Mouse (Mus musculus): ENCODE measurements around the gene Svop. TPM values are rescaled to one million over a fixed set of nuclear protein-coding genes. Genes with fewer than 3 reads are reported as not detected.

The Svop gene
- polyA plus RNA-seq, 1 experiment from 2014 or later: not detected

DNA sequence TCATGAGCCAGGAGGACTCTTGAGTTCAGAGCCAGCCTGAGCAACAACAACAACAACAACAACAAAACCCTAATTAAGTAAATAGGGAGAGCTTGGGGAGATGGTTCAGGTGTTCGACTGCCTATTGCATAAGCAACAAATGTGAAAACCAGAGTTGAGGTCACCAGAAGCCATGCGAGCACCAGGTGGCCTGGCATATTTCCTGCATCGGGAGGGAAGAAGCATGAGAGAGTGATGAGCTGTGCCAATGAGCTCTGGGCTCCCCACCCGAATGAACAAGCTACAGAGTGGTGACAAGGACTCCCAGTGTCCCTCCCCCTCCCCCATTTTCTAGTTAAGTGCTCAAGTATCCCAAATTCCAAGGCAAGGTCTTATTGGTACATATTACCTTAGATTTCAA is 10.5 kb upstream of the Svop start:
- H3K4me2 ChIP-seq: no peak overlapping the region
- WGBS (ENCODE audit: insufficient replicate concordance): 74% methylated on average over 4 of the region's 4 CpGs
- peaks cover 18% of the 10 kb centered on the region; the same call in 1 of the 2 replicates for H3K27me3 ChIP-seq
- H3K36me3 ChIP-seq (replicated peaks): peaks cover 10% of the 10 kb centered on the region
- H3K27ac ChIP-seq (replicated peaks): no peak overlapping the region
- no peak for ATAC-seq (ENCODE audit: insufficient read depth)
- peaks cover 19% of the 10 kb centered on the region for H3K4me1 ChIP-seq (replicated peaks)
- no peaks in the 10 kb centered on the region for H3K9me3 ChIP-seq (replicated peaks)
- no peak overlapping the region for H3K9ac ChIP-seq
- H3K4me3 ChIP-seq (replicated peaks): no peak overlapping the region

DNA sequence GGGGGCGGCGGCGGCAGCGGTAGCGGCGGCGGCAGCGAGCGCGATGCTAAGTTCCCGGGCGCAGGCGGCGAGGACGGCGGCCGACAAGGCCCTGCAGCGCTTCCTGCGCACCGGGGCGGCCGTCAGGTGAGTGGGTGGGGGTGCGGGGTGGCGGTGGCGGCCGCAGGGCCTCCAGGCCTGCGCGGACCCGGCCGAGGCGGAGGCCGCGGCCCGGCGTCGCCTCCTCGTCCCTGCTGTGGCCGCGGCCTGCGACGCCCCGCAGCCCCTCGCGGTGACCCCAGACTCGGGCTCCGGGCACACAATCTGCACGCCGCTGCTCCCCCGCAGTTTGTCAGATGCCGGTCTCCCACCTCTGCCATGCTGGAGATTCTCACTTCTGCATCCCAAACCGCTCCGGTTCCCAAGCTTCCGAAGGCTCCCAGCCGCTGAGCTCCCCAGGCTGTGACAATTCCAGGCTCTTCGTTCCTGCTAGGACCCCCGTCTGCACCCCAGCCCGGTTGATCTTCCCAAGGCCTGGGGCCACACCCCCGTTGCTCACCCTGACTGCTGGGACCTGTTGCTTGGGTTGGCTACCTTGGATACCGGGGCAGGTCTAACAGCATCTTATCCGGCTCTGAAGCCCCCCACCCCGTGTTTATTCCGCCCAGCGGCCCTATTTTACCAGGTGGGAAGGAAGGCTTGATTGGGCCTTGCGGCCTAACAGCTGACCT is 9.2 kb upstream of the Svop start:
- Histone ChIP-seq H3K27me3 (peaks cover 18% of the 10 kb centered on the region; the same call in 1 of the 2 replicates), H3K4me1 (replicated peaks) (peaks cover 19% of the 10 kb centered on the region), H3K4me2 (peak overlapping the region; percentile 83), H3K4me3 (replicated peaks) (peak overlapping the region; percentile 73), H3K36me3 (replicated peaks) (peaks cover 3% of the 10 kb centered on the region; the same call in 1 of the 2 replicates), H3K9ac (peak overlapping the region; percentile 73), H3K9me3 (replicated peaks) (no peaks in the 10 kb centered on the region), H3K27ac (replicated peaks) (no peak overlapping the region)
- WGBS (ENCODE audit: insufficient replicate concordance): 2% methylated on average over 63 of the region's 64 CpGs
- peak; percentile 53 for ATAC-seq (ENCODE audit: insufficient read depth)

DNA sequence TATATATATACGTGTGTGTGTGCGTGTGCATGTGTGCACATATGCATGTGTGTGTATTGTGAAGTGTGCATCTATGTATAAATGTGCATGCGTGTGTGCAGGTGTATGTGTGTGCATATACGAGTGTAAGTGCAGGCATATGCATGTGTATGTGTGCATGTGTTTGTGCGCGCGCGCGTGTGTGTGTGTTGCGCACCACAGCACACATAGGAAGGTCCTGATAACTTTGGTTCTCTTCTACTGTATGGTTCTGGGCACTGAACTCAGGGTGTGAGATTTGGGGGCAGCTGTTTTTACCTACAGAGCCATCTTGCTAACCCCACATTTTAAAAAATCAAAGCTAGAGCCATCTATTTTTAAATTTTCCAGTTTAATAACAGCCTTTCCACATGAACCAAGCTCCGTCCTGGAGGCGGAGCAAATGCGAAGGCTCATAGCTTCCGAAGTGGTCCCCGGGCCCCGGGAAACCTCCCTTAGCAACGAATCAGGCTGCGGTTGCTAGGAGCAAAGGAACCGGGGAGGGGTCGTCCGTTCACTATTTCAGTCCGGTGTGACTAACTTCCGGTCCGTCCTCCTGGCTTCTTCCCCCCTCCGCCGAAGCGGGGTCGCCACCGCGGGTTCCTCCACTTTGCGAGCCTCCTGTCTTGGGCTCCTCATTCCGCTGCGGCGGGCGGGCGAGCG is 8.5 kb upstream of the Svop start:
- H3K36me3 ChIP-seq (replicated peaks): 0 out of 2 replicates have a peak, but pooled peaks cover 3% of the 10 kb centered on the region
- no peaks in the 10 kb centered on the region for H3K9me3 ChIP-seq (replicated peaks)
- peak overlapping the region; percentile 83 for H3K4me2 ChIP-seq
- peaks cover 19% of the 10 kb centered on the region for H3K4me1 ChIP-seq (replicated peaks)
- ATAC-seq (ENCODE audit: insufficient read depth): peak; percentile 74
- peaks cover 18% of the 10 kb centered on the region; the same call in 1 of the 2 replicates for H3K27me3 ChIP-seq
- H3K4me3 ChIP-seq (replicated peaks): peak overlapping the region; percentile 73
- H3K9ac ChIP-seq: peak overlapping the region; percentile 73
- WGBS (ENCODE audit: insufficient replicate concordance): 8% methylated on average over 37 of the region's 37 CpGs
- H3K27ac ChIP-seq (replicated peaks): no peak overlapping the region

DNA sequence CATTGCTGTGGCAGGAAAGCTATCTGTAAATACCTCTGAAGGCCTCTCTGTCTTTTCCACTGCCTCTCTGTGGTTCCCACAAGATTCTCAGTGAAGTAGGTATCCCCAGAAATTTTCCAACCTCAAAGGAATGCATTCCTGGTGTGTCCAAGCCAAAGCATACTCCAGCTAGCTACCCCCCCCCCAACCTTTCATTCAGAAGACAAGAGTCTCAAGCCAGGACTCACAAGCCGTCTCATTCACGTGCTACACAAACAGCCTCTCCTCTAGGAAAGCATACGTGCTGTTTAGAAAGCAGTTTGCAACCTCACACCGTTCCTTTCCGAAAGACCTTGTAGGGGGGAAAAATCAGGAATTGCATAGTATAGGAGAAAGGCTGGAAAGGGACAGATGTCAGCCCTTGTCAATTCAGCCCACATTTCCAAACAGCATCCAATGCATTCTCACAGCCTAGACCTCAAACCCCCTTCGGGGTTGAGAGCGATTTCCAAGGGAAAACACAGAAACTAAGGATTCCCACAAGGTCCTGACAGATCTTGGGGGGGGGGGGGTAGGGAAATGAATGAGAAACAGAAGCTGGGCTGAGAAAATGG is 853 bp downstream of the Svop start:
- ATAC-seq (ENCODE audit: insufficient read depth): no peak
- Histone ChIP-seq H3K4me2 (no peak overlapping the region), H3K9me3 (replicated peaks) (no peaks in the 10 kb centered on the region), H3K4me1 (replicated peaks) (no peaks in the 10 kb centered on the region), H3K27me3 (peaks cover 19% of the 10 kb centered on the region), H3K4me3 (replicated peaks) (no peak overlapping the region), H3K9ac (no peak overlapping the region), H3K27ac (replicated peaks) (no peak overlapping the region), H3K36me3 (replicated peaks) (no peaks in the 10 kb centered on the region)
- 22% methylated on average over 7 of the region's 7 CpGs for WGBS (ENCODE audit: insufficient replicate concordance)

DNA sequence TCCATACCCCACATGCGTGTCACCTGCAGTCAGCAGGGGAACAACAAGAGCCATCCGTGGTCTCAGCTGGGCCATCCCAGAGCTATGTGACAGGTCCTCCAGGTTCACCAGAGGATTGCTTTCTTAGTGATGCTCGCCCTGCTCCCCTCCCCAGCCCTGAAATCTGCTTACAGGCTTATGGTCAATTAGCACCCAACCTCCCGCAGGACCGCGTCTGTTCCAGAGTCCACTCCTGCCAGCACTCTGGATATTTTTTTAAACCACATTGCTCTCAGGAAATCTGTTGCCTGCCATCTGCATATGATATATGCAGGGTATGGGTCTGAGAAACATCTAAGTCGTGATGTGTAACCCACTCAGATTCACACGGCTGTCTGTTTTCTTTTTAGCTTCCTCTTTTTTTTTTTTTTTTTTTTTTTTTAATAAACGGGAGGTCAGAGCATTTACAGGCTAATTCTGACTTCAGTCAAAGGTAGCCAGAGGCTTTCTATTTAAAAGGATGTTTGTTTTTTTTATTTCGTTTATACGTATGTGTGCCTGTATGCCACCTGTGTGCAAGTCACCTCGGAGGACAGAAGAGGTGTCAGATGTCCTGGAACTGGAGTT is 3.4 kb downstream of the Svop start:
- Histone ChIP-seq H3K4me2 (no peak overlapping the region), H3K27me3 (peaks cover 19% of the 10 kb centered on the region), H3K4me3 (replicated peaks) (no peak overlapping the region), H3K27ac (replicated peaks) (no peak overlapping the region), H3K9me3 (replicated peaks) (no peaks in the 10 kb centered on the region), H3K9ac (no peak overlapping the region), H3K4me1 (replicated peaks) (no peaks in the 10 kb centered on the region), H3K36me3 (replicated peaks) (no peaks in the 10 kb centered on the region)
- WGBS (ENCODE audit: insufficient replicate concordance): 47% methylated on average over 12 of the region's 12 CpGs
- ATAC-seq (ENCODE audit: insufficient read depth): no peak

DNA sequence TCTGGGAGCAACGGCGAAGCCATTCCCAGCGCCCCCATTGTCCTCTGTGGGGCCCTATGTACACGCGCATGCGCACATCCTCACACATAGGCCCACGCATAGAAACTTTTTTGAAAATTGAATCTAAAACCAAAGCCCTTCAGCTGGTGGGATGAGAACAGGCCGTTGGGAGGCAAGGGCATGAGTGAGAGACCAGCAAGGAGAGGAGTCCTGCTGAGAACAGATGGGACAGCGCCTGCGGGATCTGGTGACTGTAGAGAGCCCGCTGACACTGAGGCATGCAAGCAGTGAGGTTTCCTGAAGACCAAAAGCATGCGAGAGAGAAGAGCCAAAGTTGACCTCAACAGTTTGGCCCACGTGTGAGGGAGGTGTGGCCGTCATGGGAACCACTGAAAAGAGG is 5.9 kb downstream of the Svop start:
- Histone ChIP-seq H3K4me3 (replicated peaks) (no peak overlapping the region), H3K27me3 (peaks cover 2% of the 10 kb centered on the region), H3K4me2 (no peak overlapping the region), H3K4me1 (replicated peaks) (no peaks in the 10 kb centered on the region), H3K9me3 (replicated peaks) (no peaks in the 10 kb centered on the region), H3K9ac (no peak overlapping the region), H3K27ac (replicated peaks) (no peak overlapping the region), H3K36me3 (replicated peaks) (no peaks in the 10 kb centered on the region)
- ATAC-seq (ENCODE audit: insufficient read depth): no peak
- WGBS (ENCODE audit: insufficient replicate concordance): 66% methylated on average over 14 of the region's 14 CpGs

DNA sequence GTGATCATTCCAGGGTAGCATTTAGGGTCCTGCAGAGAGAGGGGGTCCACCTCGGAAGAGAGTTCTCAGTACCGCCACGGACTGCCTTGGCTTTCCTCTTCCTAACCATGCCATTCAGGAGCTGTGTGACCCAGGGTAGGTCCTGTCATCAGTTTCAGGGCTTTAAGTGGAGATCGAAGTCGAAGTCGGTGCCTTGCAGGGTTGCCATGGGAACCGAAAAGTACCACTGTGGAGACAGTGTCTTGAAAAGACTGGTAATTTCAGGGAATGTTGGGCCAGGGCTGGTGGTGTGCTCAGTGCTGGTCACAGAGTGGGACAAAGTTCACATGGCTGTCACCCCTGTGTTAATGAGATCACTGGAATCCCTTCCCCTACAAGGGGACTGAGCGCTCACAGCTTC is 14.4 kb downstream of the Svop start:
- Histone ChIP-seq H3K4me3 (replicated peaks) (no peak overlapping the region), H3K9ac (no peak overlapping the region), H3K27me3 (no peaks in the 10 kb centered on the region), H3K4me2 (no peak overlapping the region), H3K9me3 (replicated peaks) (no peaks in the 10 kb centered on the region), H3K36me3 (replicated peaks) (no peaks in the 10 kb centered on the region), H3K4me1 (replicated peaks) (no peaks in the 10 kb centered on the region), H3K27ac (replicated peaks) (no peak overlapping the region)
- ATAC-seq (ENCODE audit: insufficient read depth): no peak
- 66% methylated on average over 8 of the region's 8 CpGs for WGBS (ENCODE audit: insufficient replicate concordance)

DNA sequence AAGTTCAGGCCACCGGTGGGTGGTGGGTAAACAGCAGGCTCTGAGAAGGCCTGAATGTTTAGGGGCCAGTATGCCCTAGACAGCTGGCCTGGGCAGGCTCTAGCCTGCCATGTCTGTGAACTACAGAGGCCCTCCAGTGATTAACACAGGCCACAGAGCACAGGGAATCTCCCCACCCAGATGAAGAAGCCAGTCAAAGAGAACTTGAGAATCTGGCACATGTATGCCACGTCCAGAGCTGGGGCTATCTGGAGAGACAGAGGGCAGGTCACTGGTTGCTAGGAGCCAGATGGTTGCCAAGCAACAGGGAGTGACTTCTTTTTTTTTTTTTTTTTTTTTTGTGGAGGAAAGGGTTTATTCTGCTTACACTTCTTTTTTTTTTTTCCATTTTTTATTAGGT is 19.1 kb downstream of the Svop start:
- no peaks in the 10 kb centered on the region for H3K36me3 ChIP-seq (replicated peaks)
- WGBS (ENCODE audit: insufficient replicate concordance): 40% methylated on average over 2 of the region's 2 CpGs

DNA sequence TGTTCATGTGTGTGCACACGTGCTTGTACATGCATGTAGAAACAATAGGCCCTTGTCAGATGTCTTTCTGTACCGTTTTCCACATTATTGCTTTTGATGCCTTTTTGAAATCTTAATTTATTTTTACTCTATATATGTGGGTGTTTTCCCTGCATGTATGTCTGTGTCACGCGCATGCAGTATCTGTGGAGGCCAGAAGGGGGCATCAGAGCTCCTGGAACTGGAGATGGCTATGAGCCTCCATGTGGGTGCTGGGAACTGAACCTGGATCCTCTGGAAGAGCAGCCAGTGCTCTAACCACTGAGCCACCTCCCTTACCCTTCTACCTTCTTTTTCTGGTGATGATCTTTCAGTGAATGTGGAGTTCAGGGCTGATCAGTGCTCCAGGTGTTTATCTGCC is 20.5 kb downstream of the Svop start:
- Histone ChIP-seq H3K9ac (no peak overlapping the region), H3K4me3 (replicated peaks) (no peak overlapping the region), H3K4me2 (no peak overlapping the region), H3K27ac (replicated peaks) (no peak overlapping the region), H3K4me1 (replicated peaks) (no peaks in the 10 kb centered on the region), H3K36me3 (replicated peaks) (no peaks in the 10 kb centered on the region), H3K27me3 (no peaks in the 10 kb centered on the region), H3K9me3 (replicated peaks) (no peaks in the 10 kb centered on the region)
- 74% methylated on average over 4 of the region's 4 CpGs for WGBS (ENCODE audit: insufficient replicate concordance)
- ATAC-seq (ENCODE audit: insufficient read depth): no peak

More for the DNA sequence above, 19.1 kb downstream of the Svop start:
- no peak for ATAC-seq (ENCODE audit: insufficient read depth)
- Histone ChIP-seq H3K9ac (no peak overlapping the region), H3K4me3 (replicated peaks) (no peak overlapping the region), H3K4me1 (replicated peaks) (no peaks in the 10 kb centered on the region), H3K27me3 (no peaks in the 10 kb centered on the region), H3K27ac (replicated peaks) (no peak overlapping the region), H3K4me2 (no peak overlapping the region), H3K9me3 (replicated peaks) (no peaks in the 10 kb centered on the region)

DNA sequence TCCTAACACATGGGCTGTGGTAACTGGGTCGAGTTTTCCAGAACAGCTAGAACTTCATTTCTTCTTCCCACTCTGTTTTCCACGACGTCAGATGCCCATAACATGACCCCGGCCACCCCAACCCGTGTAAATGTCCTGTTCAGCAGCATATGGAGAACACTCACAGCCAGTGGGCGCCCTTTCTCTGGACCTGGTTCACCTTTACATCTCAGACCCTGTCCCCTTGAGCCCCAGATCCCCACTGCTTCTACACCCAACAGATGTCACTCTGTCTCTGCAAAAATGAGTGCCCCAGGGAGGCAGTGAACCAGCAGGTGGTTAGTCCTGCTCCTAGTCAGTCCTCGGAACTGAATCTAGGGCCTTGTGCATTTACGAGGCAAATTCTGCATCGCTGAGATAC is 23.4 kb downstream of the Svop start:
- 48% methylated on average over 9 of the region's 9 CpGs for whole genome bisulfite sequencing (ENCODE audit: insufficient replicate concordance)
- ATAC-seq (ENCODE audit: insufficient read depth): no peak
- Histone ChIP-seq H3K9me3 (replicated peaks) (no peaks in the 10 kb centered on the region), H3K4me1 (replicated peaks) (no peaks in the 10 kb centered on the region), H3K9ac (no peak overlapping the region), H3K36me3 (replicated peaks) (no peaks in the 10 kb centered on the region), H3K4me2 (no peak overlapping the region), H3K27me3 (no peaks in the 10 kb centered on the region), H3K27ac (replicated peaks) (no peak overlapping the region), H3K4me3 (replicated peaks) (no peak overlapping the region)

DNA sequence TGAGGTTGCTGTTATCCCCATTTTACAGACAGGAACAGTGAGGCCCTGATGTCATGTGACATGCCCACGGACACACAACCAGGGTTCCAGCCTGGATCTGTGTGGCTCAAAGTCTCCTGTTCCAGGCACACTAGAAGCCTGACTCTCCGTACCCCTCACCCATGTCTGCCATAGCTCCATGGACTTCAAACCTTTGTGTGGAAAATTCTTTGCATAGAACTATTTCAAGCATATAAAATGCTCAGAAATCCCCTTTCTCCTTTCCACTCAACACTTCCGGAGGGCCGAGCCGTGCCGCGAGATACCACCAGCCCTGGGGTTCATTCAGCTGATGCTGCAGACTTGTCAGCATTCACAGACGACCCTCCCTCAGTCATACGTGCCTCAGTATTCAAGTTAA is 23.8 kb downstream of the Svop start:
- Histone ChIP-seq H3K27me3 (no peaks in the 10 kb centered on the region), H3K9me3 (replicated peaks) (no peaks in the 10 kb centered on the region), H3K4me3 (replicated peaks) (no peak overlapping the region), H3K27ac (replicated peaks) (no peak overlapping the region), H3K9ac (no peak overlapping the region), H3K36me3 (replicated peaks) (no peaks in the 10 kb centered on the region), H3K4me1 (replicated peaks) (no peaks in the 10 kb centered on the region), H3K4me2 (no peak overlapping the region)
- 67% methylated on average over 9 of the region's 9 CpGs for WGBS (ENCODE audit: insufficient replicate concordance)
- ATAC-seq (ENCODE audit: insufficient read depth): no peak
